Mouse (Mus musculus) stomach, embryonic 14.5 days (tissue): ENCODE measurements around the gene Zfp759. TPM values are rescaled to one million over a fixed set of nuclear protein-coding genes. Genes with fewer than 3 reads are reported as not detected.
A peak's percentile ranks its signal among the peaks of the same experiment; 100 is the strongest.
"Not testable (repeated sequence)": the region's sequence is repeated elsewhere in the genome, so short reads cannot be mapped to it uniquely, and the experiment has no call there.

Experiments
- ATAC-seq: fragments of 200-750 bp; cut with Nextera tagmentation; 2 replicates; pipeline ENCODE4 v1.8.0; 2017; ENCODE audit warnings: low read depth, moderate TSS enrichment; ENCODE audit not compliant: insufficient number of reproducible peaks, insufficient read depth, low FRiP score
- H3K27ac ChIP-seq: fragments of 300-500 bp; sonication (generic); 2 replicates; pipeline ENCODE4 v1.5.1; 2014; ENCODE audit warnings: mild to moderate bottlenecking, low read length, moderate library complexity, mixed read lengths
- H3K27me3 ChIP-seq: fragments of 300-500 bp; sonication (generic); 2 replicates; pipeline ENCODE4 v1.6.1; 2014; ENCODE audit warnings: low read length, control low read depth, mixed read lengths; ENCODE audit not compliant: control insufficient read depth, insufficient read depth
- H3K36me3 ChIP-seq: fragments of 300-500 bp; sonication (generic); 2 replicates; pipeline ENCODE4 v1.6.1; 2014; ENCODE audit warnings: mild to moderate bottlenecking, control low read depth, low read length, moderate library complexity, mixed read lengths; ENCODE audit not compliant: control insufficient read depth, insufficient read depth
- H3K4me1 ChIP-seq: fragments of 300-500 bp; sonication (generic); 2 replicates; pipeline ENCODE4 v1.6.1; 2014; ENCODE audit warnings: low read length, control low read depth, mixed read lengths; ENCODE audit not compliant: control insufficient read depth, insufficient read depth
- H3K4me2 ChIP-seq: fragments of 300-500 bp; sonication (generic); replicated peaks from 2 replicates; pipeline ENCODE4 v1.6.1; 2014; ENCODE audit warnings: low read depth, low read length, control low read depth
- H3K4me3 ChIP-seq: fragments of 300-500 bp; sonication (generic); 2 replicates; pipeline ENCODE4 v1.5.1; 2014; ENCODE audit warnings: low read depth, low read length, control low read depth
- H3K9ac ChIP-seq: fragments of 300-500 bp; sonication (generic); replicated peaks from 2 replicates; pipeline ENCODE4 v1.6.1; 2014; ENCODE audit warnings: low read depth, mild to moderate bottlenecking, control low read depth, low read length, moderate library complexity, mixed read lengths
- H3K9me3 ChIP-seq: fragments of 300-500 bp; sonication (generic); 2 replicates; pipeline ENCODE4 v1.6.1; 2016; ENCODE audit warnings: low read depth, low read length, control low read depth; ENCODE audit not compliant: control insufficient read depth
- WGBS: fragments of 180-500 bp; shearing (Covaris S2); extraction: QIAGEN DNeasy Blood & Tissue Kit; methylation state at CpG from one replicate; pipeline ENCODE4 v1.1.7; 2014; 5-methylcytosine and 5-hydroxymethylcytosine counted together
- polyA plus RNA-seq: library from polyadenylated mRNA; unstranded; fragments of >200 nt; fragmentation: Nextera tagmentation; extraction: Ambion mirVana; gene quantifications from 2 replicates; pipeline ENCODE4 v1.2.1, GENCODE M21; 2014

Zfp759 gene
- polyA plus RNA-seq, 1 experiment from 2014 or later = 3.0 TPM

DNA sequence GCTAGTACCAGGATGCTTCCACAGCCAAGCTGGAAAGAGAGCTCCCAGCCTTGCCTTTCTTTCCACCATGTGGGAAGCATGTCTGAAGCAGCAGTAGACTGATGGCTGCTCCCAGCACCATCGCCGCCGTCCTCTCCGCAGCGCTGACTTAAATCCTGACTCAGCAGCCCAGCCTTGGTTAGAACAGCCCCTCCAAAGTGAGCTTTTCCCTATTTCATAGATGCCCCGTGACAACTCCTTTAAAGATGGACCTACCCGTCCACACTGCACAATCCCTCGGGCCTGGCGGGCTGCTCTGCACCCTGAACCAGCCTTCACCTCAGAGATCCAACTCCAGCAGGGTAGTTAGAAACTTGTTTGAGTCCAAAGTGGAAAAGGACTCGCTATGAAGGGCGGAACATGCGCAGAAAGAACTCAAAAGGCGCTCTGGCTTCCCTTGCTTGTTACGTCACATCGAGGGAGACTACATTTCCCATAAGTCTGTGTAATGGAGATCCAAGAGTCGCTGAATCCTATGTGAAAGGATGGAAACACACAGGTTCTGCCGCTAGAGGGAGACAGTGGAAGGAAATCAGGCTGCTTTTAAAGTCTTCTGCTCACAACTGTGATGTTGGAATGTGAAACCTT, 13.2 kb upstream of the Zfp759 start, which contains the start of gene Gm28557:
TSS of gene Gm28557 (minus strand) at position 411 of the 627 bp plus-strand sequence.
- no peaks in the 10 kb centered on the region for H3K9me3 ChIP-seq
- H3K4me1 ChIP-seq = 0 out of 2 replicates have a peak, but pooled peaks cover 4% of the 10 kb centered on the region
- WGBS = under 1% methylated on average over 17 of the region's 17 CpGs
- H3K27me3 ChIP-seq = no peaks in the 10 kb centered on the region
- peak within 1 kb of the TSS; percentile 60 for H3K9ac ChIP-seq
- peak; percentile 97 for ATAC-seq
- peak within 1 kb of the TSS; percentile 52 for H3K4me2 ChIP-seq
- H3K4me3 ChIP-seq = peak within 1 kb of the TSS; percentile 48
- H3K27ac ChIP-seq = peak within 1 kb of the TSS; percentile 58
- no peaks in the 10 kb centered on the region; the same call in 1 of the 2 replicates for H3K36me3 ChIP-seq

DNA sequence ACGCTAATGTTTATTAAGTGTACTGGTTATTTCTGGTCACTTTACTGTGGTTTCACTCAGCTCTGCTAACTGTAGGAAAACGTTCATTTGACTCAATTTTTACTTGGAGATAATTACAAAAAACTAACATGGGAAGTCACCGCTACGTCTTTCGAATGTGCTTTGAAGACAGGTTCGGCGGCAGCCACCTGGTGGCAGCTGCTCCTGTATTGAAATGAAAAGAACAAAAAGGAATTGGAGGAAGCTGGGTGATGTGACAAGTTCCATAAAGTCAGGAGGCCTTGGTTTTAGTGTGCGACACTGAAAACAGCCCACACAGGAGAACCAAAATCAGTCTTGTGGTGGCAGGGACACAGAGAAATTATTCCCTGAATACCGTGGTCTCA, 12.6 kb upstream of the Zfp759 start:
- ATAC-seq = peak; percentile 37; the same call in 1 of the 2 replicates
- no peaks in the 10 kb centered on the region; the same call in 1 of the 2 replicates for H3K36me3 ChIP-seq
- H3K4me1 ChIP-seq = 0 out of 2 replicates have a peak, but pooled peaks cover 4% of the 10 kb centered on the region
- peak overlapping the region; percentile 48 for H3K4me3 ChIP-seq
- 4% methylated on average over 9 of the region's 9 CpGs for WGBS
- no peak overlapping the region for H3K27ac ChIP-seq
- peak overlapping the region; percentile 15 for H3K4me2 ChIP-seq
- no peaks in the 10 kb centered on the region for H3K27me3 ChIP-seq
- no peaks in the 10 kb centered on the region for H3K9me3 ChIP-seq
- no peak overlapping the region for H3K9ac ChIP-seq

DNA sequence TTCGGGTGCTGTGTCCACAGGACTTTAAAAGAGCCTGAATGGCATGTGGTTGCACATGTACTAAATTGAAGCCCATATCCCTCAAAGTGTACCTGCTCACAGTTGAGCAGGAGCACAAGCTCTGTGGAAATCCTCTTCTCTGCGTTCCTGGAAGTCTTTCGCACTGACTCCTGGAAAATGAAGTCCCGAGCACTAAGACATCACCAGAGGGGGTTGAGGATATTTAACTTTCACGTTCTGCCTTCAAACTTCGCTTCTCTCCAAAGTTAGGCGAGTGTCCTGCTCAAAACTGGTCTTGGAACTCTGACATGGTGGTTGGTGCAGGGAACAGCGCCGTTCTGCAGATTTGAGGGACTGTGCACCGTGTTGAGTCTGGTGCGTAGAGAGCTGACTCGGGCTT, 9.4 kb upstream of the Zfp759 start:
- H3K27me3 ChIP-seq = no peaks in the 10 kb centered on the region
- no peaks in the 10 kb centered on the region for H3K36me3 ChIP-seq
- H3K4me2 ChIP-seq = no peak overlapping the region
- ATAC-seq = no peak
- no peak overlapping the region for H3K9ac ChIP-seq
- H3K27ac ChIP-seq = no peak overlapping the region
- 77% methylated on average over 12 of the region's 12 CpGs for WGBS
- H3K4me1 ChIP-seq = 0 out of 2 replicates have a peak, but pooled peaks cover 4% of the 10 kb centered on the region
- H3K9me3 ChIP-seq = no peaks in the 10 kb centered on the region
- H3K4me3 ChIP-seq = no peak overlapping the region

DNA sequence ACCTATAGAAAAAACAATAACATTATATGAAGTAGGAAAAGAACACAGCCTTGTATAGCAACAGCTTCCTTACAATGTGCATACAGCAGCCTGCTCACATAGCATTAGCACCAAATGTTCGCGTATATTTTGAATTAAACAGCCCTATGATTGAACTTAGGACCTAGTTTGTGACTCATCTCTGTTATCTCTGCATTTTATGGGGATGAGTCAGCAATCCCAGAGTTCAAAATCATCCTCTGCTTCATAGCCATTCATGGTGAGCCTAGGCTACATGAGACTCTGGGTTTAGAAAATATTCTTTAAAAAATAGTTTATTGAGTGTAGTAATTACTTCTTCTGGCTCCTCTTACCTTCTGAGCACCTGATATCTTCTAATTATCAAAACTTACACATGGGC, 8.2 kb upstream of the Zfp759 start:
- ATAC-seq = no peak
- Histone ChIP-seq H3K27ac (no peak overlapping the region), H3K36me3 (no peaks in the 10 kb centered on the region), H3K4me3 (no peak overlapping the region), H3K27me3 (no peaks in the 10 kb centered on the region), H3K4me1 (no peaks in the 10 kb centered on the region), H3K4me2 (no peak overlapping the region), H3K9ac (no peak overlapping the region), H3K9me3 (no peaks in the 10 kb centered on the region)
- 95% methylated on average over 2 of the region's 2 CpGs for WGBS

DNA sequence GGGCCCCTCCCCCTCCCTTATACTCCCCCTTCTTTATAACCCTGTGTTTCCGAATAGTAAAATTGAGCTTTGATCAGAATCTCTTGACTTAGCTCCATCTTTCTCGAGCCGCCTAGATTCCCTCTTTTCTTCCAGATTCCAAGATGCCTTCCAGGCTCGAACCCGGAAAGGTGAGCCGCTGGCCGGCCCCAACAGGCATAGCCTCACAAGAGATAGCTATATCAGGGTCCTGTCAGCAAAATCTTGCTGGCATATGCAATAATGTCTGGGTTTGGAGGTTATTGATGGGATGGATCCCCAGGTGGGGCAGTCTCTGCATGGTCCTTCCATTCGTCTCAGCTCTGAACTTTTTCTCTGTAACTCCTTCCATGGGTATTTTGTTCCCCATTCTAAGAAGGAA, 5.3 kb upstream of the Zfp759 start, which contains the start of gene Rslcan18:
TSS of gene Rslcan18 (minus strand) at position 101 of the 400 bp plus-strand sequence.
- 90% methylated on average over 8 of the region's 8 CpGs for WGBS
- H3K36me3 ChIP-seq, ATAC-seq, H3K9me3 ChIP-seq, H3K4me3 ChIP-seq, H3K4me1 ChIP-seq, H3K27me3 ChIP-seq, H3K27ac ChIP-seq, H3K4me2 ChIP-seq, H3K9ac ChIP-seq: not testable (repeated sequence)

DNA sequence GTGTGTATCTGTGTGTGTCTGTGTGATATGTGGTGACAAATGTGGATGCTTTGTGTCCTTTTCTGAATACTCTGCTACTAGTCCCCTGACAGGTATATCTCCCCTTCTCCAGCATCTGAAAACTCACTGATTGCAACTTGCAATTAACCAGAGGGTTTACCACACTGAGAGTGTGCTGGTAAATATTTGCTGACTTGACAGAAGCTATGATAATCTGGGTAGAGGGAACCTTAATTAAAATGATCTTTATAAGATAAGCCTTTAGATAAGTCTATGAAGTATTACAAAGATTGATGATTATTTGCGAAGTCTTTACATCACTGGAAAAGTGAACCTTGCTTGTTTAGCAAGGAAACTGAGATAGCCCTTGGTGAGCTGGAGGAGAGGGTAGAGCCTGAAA, 3.0 kb downstream of the Zfp759 start:
- no peaks in the 10 kb centered on the region for H3K4me1 ChIP-seq
- no peak overlapping the region for H3K4me2 ChIP-seq
- 79% methylated on average over 1 of the region's 1 CpGs for WGBS
- no peak for ATAC-seq
- H3K27ac ChIP-seq = no peak overlapping the region
- no peaks in the 10 kb centered on the region for H3K27me3 ChIP-seq
- H3K36me3 ChIP-seq = no peaks in the 10 kb centered on the region
- no peak overlapping the region for H3K9ac ChIP-seq
- H3K4me3 ChIP-seq = no peak overlapping the region
- H3K9me3 ChIP-seq = no peaks in the 10 kb centered on the region

DNA sequence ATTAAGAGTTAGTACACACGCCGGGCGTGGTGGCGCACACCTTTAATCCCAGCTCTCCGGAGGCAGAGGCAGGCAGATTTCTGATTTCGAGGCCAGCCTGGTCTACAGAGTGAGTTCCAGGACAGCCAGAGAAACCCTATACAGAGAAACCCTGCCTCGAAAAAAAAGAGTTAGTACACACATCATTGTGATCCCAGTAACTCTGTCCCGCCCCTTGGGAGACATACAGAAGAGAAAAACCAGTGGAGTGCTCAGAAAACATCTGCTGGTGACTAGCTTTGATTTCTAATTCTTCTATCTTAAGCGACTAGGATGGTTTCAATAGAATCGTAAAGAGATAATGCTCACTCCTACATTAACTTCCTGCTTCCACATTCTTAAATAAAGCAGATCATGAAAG, 6.0 kb downstream of the Zfp759 start:
- H3K9ac ChIP-seq, H3K27ac ChIP-seq, H3K4me1 ChIP-seq, H3K36me3 ChIP-seq, H3K27me3 ChIP-seq, H3K9me3 ChIP-seq: not testable (repeated sequence)
- peak overlapping the region; percentile 54; the same call in 1 of the 2 replicates for H3K4me2 ChIP-seq
- WGBS = 76% methylated on average over 10 of the region's 10 CpGs
- 0 out of 2 replicates have a peak, but pooled peaks have one; percentile 3 for ATAC-seq
- H3K4me3 ChIP-seq = peak overlapping the region; percentile 67

DNA sequence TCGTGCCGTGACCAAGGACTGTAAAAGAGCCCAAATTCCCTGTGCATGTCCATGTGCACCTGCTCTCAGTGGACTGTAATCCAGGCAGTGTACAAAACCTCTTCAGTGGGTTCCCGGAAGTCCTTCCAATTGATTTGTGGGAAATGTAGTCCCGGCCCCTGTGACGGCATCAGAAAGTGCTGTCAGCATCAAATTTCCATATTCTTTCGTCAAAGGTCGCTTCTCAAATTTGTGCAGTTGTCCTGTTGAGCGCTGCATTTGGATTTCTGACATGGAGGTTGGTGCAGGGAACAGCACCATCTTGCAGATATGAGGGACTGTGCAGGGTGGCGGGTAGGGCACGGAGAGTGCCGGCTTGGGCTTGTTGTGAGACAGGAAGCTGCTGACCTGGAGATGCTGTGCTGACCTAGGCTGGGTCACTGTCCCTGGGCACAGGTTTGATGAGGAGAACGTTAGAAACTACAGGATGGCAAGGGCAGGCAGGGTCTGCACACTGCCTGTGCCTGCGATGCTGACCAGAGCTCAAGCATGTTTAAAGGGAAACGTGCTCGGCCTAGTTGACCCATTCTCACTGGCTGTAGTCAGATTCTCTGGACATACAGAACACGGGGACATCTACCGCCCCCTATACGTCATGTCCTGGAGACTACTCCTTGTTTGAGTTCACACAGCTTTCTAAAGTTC, 6.7 kb downstream of the Zfp759 start:
- Histone ChIP-seq H3K4me2 (peak overlapping the region; percentile 54), H3K27ac (no peak overlapping the region), H3K36me3 (no peaks in the 10 kb centered on the region), H3K4me3 (peak overlapping the region; percentile 67), H3K4me1 (no peaks in the 10 kb centered on the region), H3K9me3 (no peaks in the 10 kb centered on the region), H3K9ac (peak overlapping the region; percentile 43), H3K27me3 (no peaks in the 10 kb centered on the region)
- peak; percentile 97 for ATAC-seq
- WGBS = 2% methylated on average over 18 of the region's 18 CpGs
